Mouse (Mus musculus) lung, postnatal 0 days (tissue): Measurements from ENCODE around the gene 2900011O08Rik. TPM values are rescaled to one million over a fixed set of nuclear protein-coding genes. Genes with fewer than 3 reads are reported as not detected.

Experiments used
- ATAC-seq: fragments of 200-750 bp; cut with Nextera tagmentation; 2 replicates; pipeline ENCODE4 v1.8.0; 2017; ENCODE audit warnings: moderate library complexity
- DNase-seq: peaks from one replicate; pipeline ENCODE4 v3.0.0-alpha.2; 2016; ENCODE audit warnings: low spot score
- H3K27ac ChIP-seq: fragments of 300-500 bp; sonication (generic); 2 replicates; pipeline ENCODE4 v1.5.1; 2014; ENCODE audit warnings: antibody characterized with exemption, mild to moderate bottlenecking, low read length, mixed read lengths
- H3K27me3 ChIP-seq: fragments of 300-500 bp; sonication (generic); replicated peaks from 2 replicates; pipeline ENCODE4 v1.6.1; 2014; ENCODE audit warnings: low read length, mixed read lengths; ENCODE audit not compliant: insufficient read depth
- H3K36me3 ChIP-seq: fragments of 300-500 bp; sonication (generic); 2 replicates; pipeline ENCODE4 v1.6.1; 2014; ENCODE audit warnings: low read length, mixed read lengths; ENCODE audit not compliant: insufficient read depth
- H3K4me1 ChIP-seq: fragments of 300-500 bp; sonication (generic); 2 replicates; pipeline ENCODE4 v1.6.1; 2014; ENCODE audit warnings: antibody characterized with exemption, low read depth, low read length, mixed read lengths; ENCODE audit not compliant: insufficient read depth
- H3K4me2 ChIP-seq: fragments of 300-500 bp; sonication (generic); replicated peaks from 2 replicates; pipeline ENCODE4 v1.6.1; 2014; ENCODE audit warnings: low read depth, mild to moderate bottlenecking, low read length, moderate library complexity, mixed read lengths
- H3K4me3 ChIP-seq: fragments of 300-500 bp; sonication (generic); 2 replicates; pipeline ENCODE4 v1.5.1; 2014; ENCODE audit warnings: low read depth, low read length
- H3K9ac ChIP-seq: fragments of 300-500 bp; sonication (generic); replicated peaks from 2 replicates; pipeline ENCODE4 v1.6.1; 2014; ENCODE audit warnings: low read depth, mild to moderate bottlenecking
- H3K9me3 ChIP-seq: fragments of 300-500 bp; sonication (generic); 2 replicates; pipeline ENCODE4 v1.6.1; 2016; ENCODE audit warnings: low read length, mixed read lengths
- CTCF ChIP-seq: IDR thresholded peaks from 2 replicates; pipeline ENCODE4 v1.5.1; 2016; ENCODE audit warnings: antibody characterized with exemption, mild to moderate bottlenecking
- EP300 ChIP-seq: IDR thresholded peaks from 2 replicates; pipeline ENCODE4 v1.6.1; 2016; ENCODE audit warnings: antibody characterized with exemption, mild to moderate bottlenecking, control low read depth
- WGBS: fragments of 180-500 bp; shearing (Covaris S2); extraction: QIAGEN DNeasy Blood & Tissue Kit; methylation state at CpG from one replicate; pipeline ENCODE4 v1.1.7; 2014; 5-methylcytosine and 5-hydroxymethylcytosine counted together
- polyA plus RNA-seq: library from polyadenylated mRNA; unstranded; fragments of >200 nt; fragmentation: Nextera tagmentation; extraction: Ambion mirVana; gene quantifications from 2 replicates; pipeline ENCODE4 v1.2.1, GENCODE M21; 2015

Gene 2900011O08Rik
- 0.42 TPM in 1 of 2 replicates, not detected in the other for polyA plus RNA-seq

GRCm38 (mm10) chr16:13986574-13987478 is at the start of gene 2900011O08Rik, which contains the start of gene Ifitm7:
Gene 2900011O08Rik (plus strand): TSS chr16:13986604.
Gene Ifitm7 (minus strand): TSS chr16:13986888.
- no peak within 1 kb of the TSS for H3K9ac ChIP-seq
- H3K4me3 ChIP-seq: peak within 1 kb of the TSS; percentile 28
- no peaks in the 10 kb centered on the region for H3K36me3 ChIP-seq
- TF ChIP-seq EP300 (no peak), CTCF (no peak)
- WGBS: 2% methylated on average over 31 of the region's 31 CpGs
- H3K4me1 ChIP-seq: peaks cover 7% of the 10 kb centered on the region
- H3K27ac ChIP-seq: no peak within 1 kb of the TSS
- H3K9me3 ChIP-seq: no peaks in the 10 kb centered on the region
- DNase-seq (peak; percentile 19), ATAC-seq (peak; percentile 17; the same call in 1 of the 2 replicates)
- no peaks in the 10 kb centered on the region for H3K27me3 ChIP-seq
- peak within 1 kb of the TSS; percentile 72 for H3K4me2 ChIP-seq

- no peaks in the 10 kb centered on the region for H3K4me1 ChIP-seq
- TF ChIP-seq CTCF: no peak
- TF ChIP-seq EP300: no peak
- H3K9ac ChIP-seq: no peak overlapping the region
- peak; percentile 78 for DNase-seq
- H3K4me2 ChIP-seq: peak overlapping the region; percentile 74
- 5% methylated on average over 28 of the region's 28 CpGs for WGBS
- H3K27ac ChIP-seq: no peak overlapping the region
- no peaks in the 10 kb centered on the region for H3K36me3 ChIP-seq
- no peaks in the 10 kb centered on the region for H3K27me3 ChIP-seq
- peak overlapping the region; percentile 48 for H3K4me3 ChIP-seq
- ATAC-seq: peak; percentile 97
- no peaks in the 10 kb centered on the region for H3K9me3 ChIP-seq
These were observed 46.1 kb upstream of the 2900011O08Rik start for GRCm38 (mm10) chr16:13940139-13940846.

GRCm38 (mm10) chr16:13940847-13941395 is 45.5 kb upstream of the 2900011O08Rik start:
- H3K4me1 ChIP-seq: no peaks in the 10 kb centered on the region
- ATAC-seq: peak; percentile 82
- TF ChIP-seq CTCF: no peak
- TF ChIP-seq EP300: no peak
- DNase-seq: no peak
- no peaks in the 10 kb centered on the region for H3K27me3 ChIP-seq
- no peak overlapping the region for H3K27ac ChIP-seq
- no peaks in the 10 kb centered on the region for H3K36me3 ChIP-seq
- H3K4me2 ChIP-seq: peak overlapping the region; percentile 74
- no peaks in the 10 kb centered on the region for H3K9me3 ChIP-seq
- peak overlapping the region; percentile 34; the same call in 1 of the 2 replicates for H3K9ac ChIP-seq
- H3K4me3 ChIP-seq: peak overlapping the region; percentile 48
- 2% methylated on average over 34 of the region's 34 CpGs for WGBS

- DNase-seq: no peak
- H3K36me3 ChIP-seq: no peaks in the 10 kb centered on the region
- no peaks in the 10 kb centered on the region for H3K27me3 ChIP-seq
- ATAC-seq: no peak
- TF ChIP-seq CTCF: no peak
- no peak for TF ChIP-seq EP300
- H3K9ac ChIP-seq: no peak overlapping the region
- H3K4me2 ChIP-seq: no peak overlapping the region
- H3K4me3 ChIP-seq: no peak overlapping the region
- H3K27ac ChIP-seq: no peak overlapping the region
- no peaks in the 10 kb centered on the region for H3K4me1 ChIP-seq
- 24% methylated on average over 4 of the region's 4 CpGs for whole genome bisulfite sequencing
- no peaks in the 10 kb centered on the region for H3K9me3 ChIP-seq
These were observed 42.2 kb upstream of the 2900011O08Rik start for GRCm38 (mm10) chr16:13944178-13944577.

GRCm38 (mm10) chr16:13944752-13945151 is 41.7 kb upstream of the 2900011O08Rik start:
- Histone ChIP-seq H3K27ac (no peak overlapping the region; the same call in 1 of the 2 replicates), H3K9me3 (no peaks in the 10 kb centered on the region), H3K36me3 (no peaks in the 10 kb centered on the region), H3K4me1 (no peaks in the 10 kb centered on the region), H3K4me3 (no peak overlapping the region), H3K4me2 (no peak overlapping the region), H3K27me3 (no peaks in the 10 kb centered on the region), H3K9ac (no peak overlapping the region)
- 66% methylated on average over 5 of the region's 5 CpGs for WGBS
- TF ChIP-seq EP300: no peak
- no peak for TF ChIP-seq CTCF
- DNase-seq: no peak
- no peak for ATAC-seq

- H3K9ac ChIP-seq: no peak overlapping the region
- ATAC-seq: no peak
- H3K27me3 ChIP-seq: no peaks in the 10 kb centered on the region
- H3K27ac ChIP-seq: no peak overlapping the region
- H3K9me3 ChIP-seq: no peaks in the 10 kb centered on the region
- WGBS: 53% methylated on average over 4 of the region's 4 CpGs
- H3K4me2 ChIP-seq: no peak overlapping the region
- DNase-seq: no peak
- H3K36me3 ChIP-seq: no peaks in the 10 kb centered on the region
- TF ChIP-seq EP300: no peak
- no peak overlapping the region for H3K4me3 ChIP-seq
- H3K4me1 ChIP-seq: no peaks in the 10 kb centered on the region
These were observed 41.3 kb upstream of the 2900011O08Rik start for GRCm38 (mm10) chr16:13945153-13945552.
